Mouse (Mus musculus) limb, embryonic 14.5 days (tissue): ENCODE results near the gene Limk1. TPM values are rescaled to one million over a fixed set of nuclear protein-coding genes. Genes with fewer than 3 reads are reported as not detected.

Experiments used
- ATAC-seq: fragments of 200-750 bp; cut with Nextera tagmentation; 2 replicates; pipeline ENCODE4 v1.8.0; 2017; ENCODE audit warnings: low read depth, moderate number of reproducible peaks, moderate TSS enrichment; ENCODE audit not compliant: low FRiP score
- DNase-seq: peaks from one replicate; pipeline ENCODE4 v3.0.0-alpha.2; 2015; ENCODE audit warnings: low spot score
- H3K27ac ChIP-seq: fragments of 300-500 bp; sonication (generic); replicated peaks from 2 replicates; pipeline ENCODE4 v1.5.1; 2014; ENCODE audit warnings: low read depth, mild to moderate bottlenecking, low read length, moderate library complexity, mixed read lengths
- H3K27me3 ChIP-seq: fragments of 300-500 bp; sonication (generic); 2 replicates; pipeline ENCODE4 v1.6.1; 2014; ENCODE audit warnings: low read length, mixed read lengths; ENCODE audit not compliant: control insufficient read depth, insufficient read depth
- H3K36me3 ChIP-seq: fragments of 300-500 bp; sonication (generic); 2 replicates; pipeline ENCODE4 v1.6.1; 2014; ENCODE audit warnings: mild to moderate bottlenecking, low read length, moderate library complexity, mixed read lengths; ENCODE audit not compliant: control insufficient read depth, insufficient read depth
- H3K4me1 ChIP-seq: fragments of 300-500 bp; sonication (generic); 2 replicates; pipeline ENCODE4 v1.6.1; 2014; ENCODE audit warnings: antibody characterized with exemption, low read length, mixed read lengths; ENCODE audit not compliant: control insufficient read depth, insufficient read depth
- H3K4me2 ChIP-seq: fragments of 300-500 bp; sonication (generic); replicated peaks from 2 replicates; pipeline ENCODE4 v1.6.1; 2014; ENCODE audit warnings: low read depth, mild to moderate bottlenecking, low read length, moderate library complexity; ENCODE audit not compliant: severe bottlenecking
- H3K4me3 ChIP-seq: fragments of 300-500 bp; sonication (generic); replicated peaks from 2 replicates; pipeline ENCODE4 v1.5.1; 2014; ENCODE audit warnings: low read length
- H3K9ac ChIP-seq: fragments of 300-500 bp; sonication (generic); 2 replicates; pipeline ENCODE4 v1.6.1; 2014; ENCODE audit warnings: mild to moderate bottlenecking, low read depth, low read length, moderate library complexity; ENCODE audit not compliant: severe bottlenecking
- H3K9me3 ChIP-seq: fragments of 300-500 bp; sonication (generic); 2 replicates; pipeline ENCODE4 v1.6.1; 2016; ENCODE audit warnings: low read length; ENCODE audit not compliant: control insufficient read depth
- POLR2A ChIP-seq: fragments of 200-500 bp; IDR thresholded peaks from 2 replicates; pipeline ENCODE4 v1.8.0; 2012; ENCODE audit warnings: inconsistent platforms, mild to moderate bottlenecking, moderate library complexity, borderline replicate concordance; ENCODE audit not compliant: insufficient read depth, insufficient read length; ENCODE audit errors: extremely low read depth
- WGBS: fragments of 180-500 bp; shearing (Covaris S2); extraction: QIAGEN DNeasy Blood & Tissue Kit; methylation state at CpG from one replicate; pipeline ENCODE4 v1.1.7; 2014; 5-methylcytosine and 5-hydroxymethylcytosine counted together
- polyA plus RNA-seq, 2 experiments: library from polyadenylated mRNA; depleted of rRNA in 1 of 2; stranded (reverse) in 1 of 2; unstranded in 1 of 2; fragments of >200 nt; fragmentation: Nextera tagmentation in 1 of 2; extraction: Ambion mirVana in 1 of 2; gene quantifications; 2 replicates each; pipeline versions ENCODE4 v1.2.1 to v1.2.3; 2012 to 2014

Gene Limk1
- polyA plus RNA-seq, 2 experiments = 8.6 to 31.9 TPM

DNA sequence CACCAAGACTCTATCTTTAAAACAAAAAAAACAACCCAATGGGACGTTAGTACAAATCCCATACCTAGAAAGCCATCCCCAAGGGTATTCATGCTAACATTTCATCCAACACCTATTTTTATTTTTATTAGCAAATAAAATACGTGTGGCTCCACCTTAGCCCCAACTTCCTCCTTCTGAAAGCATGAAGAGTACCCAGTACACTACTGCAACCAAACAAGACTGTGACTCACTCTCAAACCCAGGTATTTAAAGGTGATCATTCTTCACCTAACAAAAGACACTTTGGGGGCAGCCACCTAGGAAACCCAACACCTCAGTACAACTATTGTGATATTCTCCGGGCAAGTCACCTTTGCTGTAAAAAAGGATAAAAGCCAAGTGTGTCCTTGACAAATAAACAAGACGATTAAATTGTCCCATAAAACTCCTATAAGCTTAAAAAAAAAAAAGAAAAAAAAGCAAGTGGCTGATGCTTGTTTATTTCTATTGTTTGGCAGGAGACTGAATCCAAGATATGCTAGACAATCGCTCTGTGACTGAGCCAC, 50.5 kb downstream of the Limk1 start:
- Histone ChIP-seq H3K27me3 (no peaks in the 10 kb centered on the region), H3K4me3 (peak overlapping the region; percentile 99), H3K36me3 (peaks cover 26% of the 10 kb centered on the region), H3K4me2 (peak overlapping the region; percentile 81), H3K4me1 (peaks cover 14% of the 10 kb centered on the region), H3K27ac (peak overlapping the region; percentile 93), H3K9me3 (no peaks in the 10 kb centered on the region), H3K9ac (peak overlapping the region; percentile 99)
- DNase-seq = no peak
- no peak for ATAC-seq
- WGBS = 10% methylated on average over 5 of the region's 5 CpGs
- TF ChIP-seq POLR2A = no peak

DNA sequence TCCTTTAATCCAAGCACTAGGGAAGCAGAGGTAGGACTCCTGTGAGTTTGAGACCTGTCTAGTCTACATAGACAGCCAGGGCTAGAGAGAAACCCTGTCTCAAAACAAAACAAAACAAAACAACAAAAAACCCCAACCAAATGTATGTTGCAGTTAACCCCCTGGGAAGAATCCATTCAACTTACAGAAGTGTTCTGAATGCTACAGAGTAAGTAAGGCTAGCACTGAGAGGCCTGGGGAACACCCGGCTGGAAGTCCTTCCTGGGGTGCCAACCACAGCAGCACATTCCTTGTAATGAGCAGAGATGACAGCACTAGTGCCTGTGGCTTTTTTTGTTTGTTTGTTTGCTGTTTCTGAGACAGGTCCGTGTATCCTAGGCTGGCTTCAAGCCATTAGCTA, 55.6 kb downstream of the Limk1 start:
- ATAC-seq = no peak
- TF ChIP-seq POLR2A = no peak
- DNase-seq = no peak
- no peak overlapping the region for H3K27ac ChIP-seq
- H3K9ac ChIP-seq = no peak overlapping the region
- no peaks in the 10 kb centered on the region for H3K27me3 ChIP-seq
- H3K4me2 ChIP-seq = no peak overlapping the region
- 97% methylated on average over 2 of the region's 2 CpGs for WGBS
- no peak overlapping the region for H3K4me3 ChIP-seq
- H3K36me3 ChIP-seq = peaks cover 61% of the 10 kb centered on the region
- peaks cover 6% of the 10 kb centered on the region for H3K4me1 ChIP-seq
- H3K9me3 ChIP-seq = no peaks in the 10 kb centered on the region

DNA sequence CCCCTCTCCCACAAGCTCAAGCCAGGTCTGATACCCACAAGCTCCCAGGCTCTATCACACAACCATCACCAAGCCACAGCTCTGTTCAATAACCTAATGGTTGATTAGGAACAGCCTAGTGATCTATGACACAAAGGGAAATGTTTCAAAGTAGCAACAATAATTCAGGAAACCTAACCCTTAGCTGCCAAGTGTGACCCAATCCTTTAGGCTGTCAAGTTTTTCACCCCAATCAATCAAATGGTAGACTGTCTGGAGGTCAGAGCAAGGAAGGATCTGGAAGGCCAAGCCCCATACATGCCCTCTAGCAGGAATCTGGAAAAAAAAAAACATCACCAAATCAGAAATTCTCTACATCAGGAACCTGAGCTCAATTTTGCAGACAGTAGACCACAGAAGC, 57.6 kb downstream of the Limk1 start:
- no peak for TF ChIP-seq POLR2A
- Histone ChIP-seq H3K4me1 (no peaks in the 10 kb centered on the region), H3K9me3 (no peaks in the 10 kb centered on the region), H3K4me3 (no peak overlapping the region), H3K36me3 (peaks cover 73% of the 10 kb centered on the region), H3K4me2 (no peak overlapping the region), H3K9ac (no peak overlapping the region), H3K27ac (no peak overlapping the region), H3K27me3 (no peaks in the 10 kb centered on the region)
- DNase-seq (no peak), ATAC-seq (no peak)

DNA sequence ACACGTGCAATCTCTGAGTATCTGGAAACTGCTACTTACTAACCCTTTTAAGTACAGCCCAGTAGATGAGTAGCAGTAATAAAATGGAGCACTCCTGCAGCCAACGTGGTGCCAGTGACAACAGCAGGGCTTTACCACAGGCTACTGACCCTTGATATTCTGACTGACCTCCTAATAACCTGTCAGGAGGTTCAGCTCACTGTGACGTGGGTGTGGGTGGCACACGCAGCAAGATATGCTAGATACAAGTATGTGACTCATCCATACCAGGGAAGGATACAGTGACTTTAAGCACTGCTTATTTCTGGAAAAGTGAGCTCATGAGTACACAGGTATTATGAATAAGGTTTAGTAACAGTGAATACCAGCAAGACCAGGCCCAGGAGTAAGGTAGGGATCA, 58.9 kb downstream of the Limk1 start:
- no peak overlapping the region for H3K27ac ChIP-seq
- no peaks in the 10 kb centered on the region for H3K9me3 ChIP-seq

DNA sequence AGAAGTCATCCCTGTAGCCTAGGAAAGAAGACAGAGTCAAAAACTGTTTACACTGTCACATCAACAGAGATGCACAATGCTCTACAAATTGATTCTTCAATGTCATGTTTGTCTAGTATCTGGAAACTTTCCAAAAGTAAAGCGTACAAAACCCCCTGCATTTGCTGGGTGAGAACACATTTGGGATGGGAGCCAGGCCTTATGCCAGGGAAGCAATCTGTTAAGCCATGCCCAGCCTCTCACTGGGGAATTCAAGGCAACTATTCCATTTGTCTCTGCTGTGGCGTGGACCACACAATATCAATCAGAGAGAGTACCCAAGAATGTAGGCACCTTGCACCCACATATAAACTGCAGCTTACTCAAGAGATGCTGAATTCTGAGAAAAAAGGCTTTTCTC, 66.3 kb downstream of the Limk1 start:
- WGBS = 90% methylated on average over 2 of the region's 2 CpGs
- no peak overlapping the region for H3K4me2 ChIP-seq

More for the DNA sequence above, 58.9 kb downstream of the Limk1 start:
- no peak for TF ChIP-seq POLR2A
- DNase-seq (no peak), ATAC-seq (no peak)
- Histone ChIP-seq H3K4me3 (no peak overlapping the region), H3K9ac (no peak overlapping the region), H3K27me3 (no peaks in the 10 kb centered on the region), H3K36me3 (peaks cover 76% of the 10 kb centered on the region), H3K4me2 (no peak overlapping the region), H3K4me1 (no peaks in the 10 kb centered on the region)
- 67% methylated on average over 4 of the region's 4 CpGs for WGBS

More for the DNA sequence above, 66.3 kb downstream of the Limk1 start:
- peaks cover 99% of the 10 kb centered on the region for H3K36me3 ChIP-seq
- TF ChIP-seq POLR2A = no peak
- no peaks in the 10 kb centered on the region for H3K9me3 ChIP-seq
- ATAC-seq = no peak
- H3K27me3 ChIP-seq = no peaks in the 10 kb centered on the region
- DNase-seq = no peak
- no peak overlapping the region for H3K9ac ChIP-seq
- H3K4me3 ChIP-seq = no peak overlapping the region
- no peaks in the 10 kb centered on the region for H3K4me1 ChIP-seq
- H3K27ac ChIP-seq = no peak overlapping the region
